Mouse (Mus musculus): Measurements from ENCODE around the gene Gabrg3. TPM values are rescaled to one million over a fixed set of nuclear protein-coding genes. Genes with fewer than 3 reads are reported as not detected.

The Gabrg3 gene
- polyA plus RNA-seq, 1 experiment from 2014 or later, result 0.04 TPM

GRCm38 (mm10) chr7:56914862-56915261, 472.1 kb downstream of the Gabrg3 start:
- Histone ChIP-seq H3K27me3 (ENCODE audit: control insufficient read depth, insufficient read depth, low read depth, low read length) (no peaks in the 10 kb centered on the region), H3K36me3 (ENCODE audit: control insufficient read depth, insufficient read depth) (no peaks in the 10 kb centered on the region), H3K27ac (ENCODE audit: low read length) (no peak overlapping the region), H3K9me3 (replicated peaks; ENCODE audit: control insufficient read depth, low read length) (no peaks in the 10 kb centered on the region), H3K4me1 (ENCODE audit: control insufficient read depth, low read depth, low read length) (no peaks in the 10 kb centered on the region), H3K4me2 (ENCODE audit: low read depth, low read length) (no peak overlapping the region), H3K9ac (ENCODE audit: low read depth, low read length) (no peak overlapping the region), H3K4me3 (ENCODE audit: low read depth, low read length) (no peak overlapping the region)
- no peak for ATAC-seq (ENCODE audit: low read depth)
- WGBS (ENCODE audit: insufficient replicate concordance), result 62% methylated on average over 2 of the region's 2 CpGs

DNA sequence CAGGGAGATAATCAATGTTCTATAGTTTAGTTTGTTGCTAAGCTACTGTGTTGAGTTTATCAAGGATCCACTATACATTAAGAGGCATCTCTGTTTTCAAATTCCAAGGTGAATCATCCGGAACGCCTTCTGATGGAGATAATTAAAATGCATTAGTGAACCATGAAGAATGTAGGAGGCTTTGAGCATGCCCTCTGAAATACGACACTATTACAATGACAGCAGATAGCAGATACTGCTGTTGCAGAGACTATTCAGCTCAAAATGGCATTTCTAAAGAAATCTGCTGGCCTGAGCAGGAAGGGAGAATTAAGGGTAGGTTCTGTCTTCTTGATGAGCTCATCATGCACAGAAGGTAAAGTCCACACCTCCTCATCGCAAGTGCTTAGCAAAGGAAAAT, 487.2 kb downstream of the Gabrg3 start:
- no peaks in the 10 kb centered on the region for H3K36me3 ChIP-seq (ENCODE audit: control insufficient read depth, insufficient read depth)
- no peak overlapping the region for H3K9ac ChIP-seq (ENCODE audit: low read depth, low read length)
- no peaks in the 10 kb centered on the region for H3K27me3 ChIP-seq (ENCODE audit: control insufficient read depth, insufficient read depth, low read depth, low read length)
- ATAC-seq (ENCODE audit: low read depth), result no peak
- 56% methylated on average over 4 of the region's 4 CpGs for WGBS (ENCODE audit: insufficient replicate concordance)
- no peak overlapping the region for H3K27ac ChIP-seq (ENCODE audit: low read length)
- no peak overlapping the region for H3K4me3 ChIP-seq (ENCODE audit: low read depth, low read length)
- H3K9me3 ChIP-seq (replicated peaks; ENCODE audit: control insufficient read depth, low read length), result no peaks in the 10 kb centered on the region
- H3K4me1 ChIP-seq (ENCODE audit: control insufficient read depth, low read depth, low read length), result no peaks in the 10 kb centered on the region
- H3K4me2 ChIP-seq (ENCODE audit: low read depth, low read length), result no peak overlapping the region

DNA sequence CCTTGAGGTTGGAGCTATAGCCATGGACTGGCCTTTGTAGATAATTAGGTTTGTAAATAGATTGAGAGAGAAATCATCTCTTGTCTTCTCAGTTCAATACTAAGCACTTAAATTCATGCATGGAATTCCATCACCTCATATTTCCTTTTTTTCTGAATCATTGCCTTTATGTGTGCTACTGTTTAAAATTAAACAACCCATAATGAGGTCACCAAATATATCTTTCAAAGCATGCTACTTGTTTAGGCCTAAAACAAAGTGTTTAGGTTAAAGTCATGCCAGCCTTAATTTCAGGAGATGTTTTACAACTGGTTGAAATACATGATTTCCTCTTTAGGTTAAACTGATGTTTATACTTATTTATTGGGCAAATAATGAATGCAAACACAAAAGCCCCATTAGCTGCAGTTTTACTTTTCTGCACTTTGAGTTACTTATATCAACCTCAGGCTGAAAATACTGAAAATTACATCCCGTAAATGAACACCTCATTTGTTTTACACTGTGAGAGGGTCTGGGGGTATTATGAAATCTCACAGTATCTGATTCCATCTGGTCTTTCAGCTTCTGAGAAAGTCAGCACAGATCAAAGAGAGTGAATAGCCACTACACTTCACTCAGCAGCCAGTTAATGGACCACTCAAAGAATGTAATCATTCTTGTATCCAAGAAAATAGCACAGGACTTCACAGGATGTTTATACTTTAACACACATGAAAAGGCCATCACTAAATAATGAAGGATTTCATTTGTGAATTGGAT, 519.5 kb downstream of the Gabrg3 start:
- no peaks in the 10 kb centered on the region for H3K4me1 ChIP-seq (ENCODE audit: control insufficient read depth, low read depth, low read length)
- no peak overlapping the region for H3K4me3 ChIP-seq (ENCODE audit: low read depth, low read length)
- no peaks in the 10 kb centered on the region for H3K36me3 ChIP-seq (ENCODE audit: control insufficient read depth, insufficient read depth)
- no peak overlapping the region for H3K27ac ChIP-seq (ENCODE audit: low read length)
- ATAC-seq (ENCODE audit: low read depth), result no peak
- H3K9me3 ChIP-seq (replicated peaks; ENCODE audit: control insufficient read depth, low read length), result no peaks in the 10 kb centered on the region
- no peaks in the 10 kb centered on the region for H3K27me3 ChIP-seq (ENCODE audit: control insufficient read depth, insufficient read depth, low read depth, low read length)
- H3K9ac ChIP-seq (ENCODE audit: low read depth, low read length), result no peak overlapping the region
- H3K4me2 ChIP-seq (ENCODE audit: low read depth, low read length), result no peak overlapping the region
- 59% methylated on average over 1 of the region's 1 CpGs for WGBS (ENCODE audit: insufficient replicate concordance)

GRCm38 (mm10) chr7:56843565-56843964, 543.4 kb downstream of the Gabrg3 start:
- no peaks in the 10 kb centered on the region for H3K27me3 ChIP-seq (ENCODE audit: control insufficient read depth, insufficient read depth, low read depth, low read length)
- ATAC-seq (ENCODE audit: low read depth), result no peak
- no peak overlapping the region for H3K4me2 ChIP-seq (ENCODE audit: low read depth, low read length)
- H3K9ac ChIP-seq (ENCODE audit: low read depth, low read length), result no peak overlapping the region
- 66% methylated on average over 5 of the region's 5 CpGs for WGBS (ENCODE audit: insufficient replicate concordance)
- H3K4me3 ChIP-seq (ENCODE audit: low read depth, low read length), result no peak overlapping the region
- H3K36me3 ChIP-seq (ENCODE audit: control insufficient read depth, insufficient read depth), result no peaks in the 10 kb centered on the region
- H3K9me3 ChIP-seq (replicated peaks; ENCODE audit: control insufficient read depth, low read length), result peaks cover 2% of the 10 kb centered on the region; the same call in 1 of the 2 replicates
- no peak overlapping the region for H3K27ac ChIP-seq (ENCODE audit: low read length)
- H3K4me1 ChIP-seq (ENCODE audit: control insufficient read depth, low read depth, low read length), result no peaks in the 10 kb centered on the region

DNA sequence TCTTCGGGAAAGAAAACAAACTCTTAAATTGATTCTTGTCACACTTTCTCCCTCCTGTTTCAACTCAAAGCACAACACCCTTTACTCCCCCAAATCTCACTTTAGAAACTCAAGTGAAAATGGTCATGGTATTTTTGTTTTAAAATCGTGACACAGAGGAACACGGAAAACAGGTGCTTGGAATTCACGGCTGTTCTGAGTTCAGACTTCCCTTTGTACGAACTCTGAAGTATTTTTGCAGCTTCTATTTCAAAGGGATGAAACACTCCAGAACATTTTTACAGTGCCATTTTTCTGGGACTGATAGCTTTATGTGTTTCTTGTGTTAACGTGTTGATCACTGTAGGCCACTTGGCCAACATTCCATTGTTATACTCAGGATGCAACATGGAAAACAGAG, 561.5 kb downstream of the Gabrg3 start:
- WGBS (ENCODE audit: insufficient replicate concordance), result 65% methylated on average over 6 of the region's 6 CpGs
- H3K27me3 ChIP-seq (ENCODE audit: control insufficient read depth, insufficient read depth, low read depth, low read length), result no peaks in the 10 kb centered on the region
- no peak overlapping the region for H3K4me2 ChIP-seq (ENCODE audit: low read depth, low read length)
- H3K36me3 ChIP-seq (ENCODE audit: control insufficient read depth, insufficient read depth), result no peaks in the 10 kb centered on the region
- ATAC-seq (ENCODE audit: low read depth), result no peak
- H3K4me1 ChIP-seq (ENCODE audit: control insufficient read depth, low read depth, low read length), result no peaks in the 10 kb centered on the region
- H3K9ac ChIP-seq (ENCODE audit: low read depth, low read length), result no peak overlapping the region
- H3K4me3 ChIP-seq (ENCODE audit: low read depth, low read length), result no peak overlapping the region
- no peak overlapping the region for H3K27ac ChIP-seq (ENCODE audit: low read length)
- no peaks in the 10 kb centered on the region for H3K9me3 ChIP-seq (replicated peaks; ENCODE audit: control insufficient read depth, low read length)

DNA sequence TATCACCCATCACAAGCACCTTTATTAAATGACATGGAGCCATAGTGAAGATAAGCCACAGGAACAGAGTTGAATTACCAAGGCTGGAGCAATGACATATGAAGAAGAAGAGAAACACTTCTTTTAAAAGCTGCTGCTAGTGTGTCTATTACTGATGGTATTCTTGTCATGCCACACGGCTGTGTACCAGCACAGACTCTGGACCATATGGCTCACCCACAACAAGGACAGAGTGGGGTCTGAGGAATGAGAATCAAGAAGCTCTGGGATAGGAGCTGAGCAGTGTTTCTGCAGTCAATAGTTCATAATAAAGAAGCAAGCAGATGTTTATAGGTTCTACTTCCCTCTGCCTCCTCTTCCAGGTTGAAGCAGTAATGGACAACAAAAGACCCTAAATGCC, 585.1 kb downstream of the Gabrg3 start:
- no peak for ATAC-seq (ENCODE audit: low read depth)
- Histone ChIP-seq H3K9me3 (replicated peaks; ENCODE audit: control insufficient read depth, low read length) (no peaks in the 10 kb centered on the region), H3K27ac (ENCODE audit: low read length) (no peak overlapping the region), H3K27me3 (ENCODE audit: control insufficient read depth, insufficient read depth, low read depth, low read length) (no peaks in the 10 kb centered on the region), H3K9ac (ENCODE audit: low read depth, low read length) (no peak overlapping the region), H3K4me1 (ENCODE audit: control insufficient read depth, low read depth, low read length) (no peaks in the 10 kb centered on the region), H3K36me3 (ENCODE audit: control insufficient read depth, insufficient read depth) (no peaks in the 10 kb centered on the region), H3K4me3 (ENCODE audit: low read depth, low read length) (no peak overlapping the region), H3K4me2 (ENCODE audit: low read depth, low read length) (no peak overlapping the region)
- WGBS (ENCODE audit: insufficient replicate concordance), result 48% methylated on average over 1 of the region's 1 CpGs

DNA sequence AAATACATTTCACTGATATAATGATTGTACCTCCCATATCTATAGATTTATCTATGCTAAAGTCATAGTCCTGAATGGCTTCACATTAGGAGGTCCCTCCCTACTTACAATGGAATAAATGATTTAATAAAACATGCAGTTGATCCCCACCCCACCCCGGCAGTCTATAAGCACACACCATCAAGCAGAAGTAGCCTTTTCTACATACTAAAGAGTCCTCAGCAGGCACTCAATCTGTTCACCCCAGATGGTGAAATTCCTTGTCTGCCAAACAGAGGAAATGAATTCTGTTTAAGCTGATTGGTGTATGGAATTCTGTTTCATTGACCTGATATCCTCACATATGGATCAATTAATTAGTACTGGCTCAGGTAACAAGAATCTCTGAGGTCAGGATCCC, 607.9 kb downstream of the Gabrg3 start:
- ATAC-seq (ENCODE audit: low read depth), result no peak
- no peak overlapping the region for H3K4me3 ChIP-seq (ENCODE audit: low read depth, low read length)
- 54% methylated on average over 1 of the region's 1 CpGs for WGBS (ENCODE audit: insufficient replicate concordance)

DNA sequence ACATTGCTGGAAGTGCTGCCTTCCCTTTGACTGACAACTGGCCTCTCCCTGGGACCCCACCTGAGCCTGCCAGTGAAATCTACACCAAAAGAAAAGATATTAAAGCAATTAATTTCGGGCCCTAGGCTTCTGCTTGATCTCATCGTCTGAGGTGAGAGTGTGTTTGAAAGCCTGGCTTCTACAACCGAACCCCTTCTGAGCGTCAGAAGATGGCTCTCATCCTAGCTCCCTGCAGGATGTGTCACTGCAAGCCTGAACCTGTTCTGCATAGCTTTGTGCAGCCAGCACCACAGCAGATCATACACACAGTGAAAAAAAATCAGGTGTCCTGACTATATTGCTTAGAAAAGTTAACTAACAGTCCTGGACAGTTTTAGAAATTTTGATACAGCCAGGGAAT, 618.8 kb downstream of the Gabrg3 start:
- 52% methylated on average over 4 of the region's 4 CpGs for WGBS (ENCODE audit: insufficient replicate concordance)
- Histone ChIP-seq H3K27me3 (ENCODE audit: control insufficient read depth, insufficient read depth, low read depth, low read length) (no peaks in the 10 kb centered on the region), H3K4me2 (ENCODE audit: low read depth, low read length) (no peak overlapping the region), H3K36me3 (ENCODE audit: control insufficient read depth, insufficient read depth) (no peaks in the 10 kb centered on the region), H3K9ac (ENCODE audit: low read depth, low read length) (no peak overlapping the region), H3K9me3 (replicated peaks; ENCODE audit: control insufficient read depth, low read length) (no peaks in the 10 kb centered on the region), H3K4me1 (ENCODE audit: control insufficient read depth, low read depth, low read length) (no peaks in the 10 kb centered on the region), H3K27ac (ENCODE audit: low read length) (no peak overlapping the region), H3K4me3 (ENCODE audit: low read depth, low read length) (no peak overlapping the region)
- ATAC-seq (ENCODE audit: low read depth), result no peak

More for the DNA sequence above, 607.9 kb downstream of the Gabrg3 start:
- H3K4me2 ChIP-seq (ENCODE audit: low read depth, low read length), result no peak overlapping the region
- H3K9ac ChIP-seq (ENCODE audit: low read depth, low read length), result no peak overlapping the region
- no peaks in the 10 kb centered on the region for H3K27me3 ChIP-seq (ENCODE audit: control insufficient read depth, insufficient read depth, low read depth, low read length)
- H3K4me1 ChIP-seq (ENCODE audit: control insufficient read depth, low read depth, low read length), result no peaks in the 10 kb centered on the region
- no peaks in the 10 kb centered on the region for H3K36me3 ChIP-seq (ENCODE audit: control insufficient read depth, insufficient read depth)
- no peak overlapping the region for H3K27ac ChIP-seq (ENCODE audit: low read length)
- no peaks in the 10 kb centered on the region for H3K9me3 ChIP-seq (replicated peaks; ENCODE audit: control insufficient read depth, low read length)

DNA sequence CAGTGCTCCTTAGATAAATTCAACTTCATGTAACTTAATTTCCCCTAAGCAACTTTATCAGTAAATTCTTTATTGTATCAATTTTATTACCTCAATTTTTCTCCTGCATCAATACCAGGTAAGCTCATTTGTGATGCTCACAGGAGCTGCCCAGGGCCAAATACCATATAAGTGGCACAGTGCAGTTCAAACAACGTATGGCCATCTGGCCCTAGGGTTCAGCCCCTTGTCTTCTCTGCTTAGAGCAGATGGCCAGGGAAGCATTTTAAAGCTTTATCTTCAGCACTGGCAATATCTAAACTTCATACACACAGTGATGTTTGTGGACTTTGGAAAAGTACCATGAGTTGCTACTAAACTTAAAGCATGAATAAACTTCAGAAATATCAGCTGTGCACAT, 619.2 kb downstream of the Gabrg3 start:
- 28% methylated on average over 1 of the region's 1 CpGs for WGBS (ENCODE audit: insufficient replicate concordance)
- Histone ChIP-seq H3K4me1 (ENCODE audit: control insufficient read depth, low read depth, low read length) (no peaks in the 10 kb centered on the region), H3K4me2 (ENCODE audit: low read depth, low read length) (no peak overlapping the region), H3K4me3 (ENCODE audit: low read depth, low read length) (no peak overlapping the region), H3K27ac (ENCODE audit: low read length) (no peak overlapping the region), H3K36me3 (ENCODE audit: control insufficient read depth, insufficient read depth) (no peaks in the 10 kb centered on the region), H3K9ac (ENCODE audit: low read depth, low read length) (no peak overlapping the region), H3K9me3 (replicated peaks; ENCODE audit: control insufficient read depth, low read length) (no peaks in the 10 kb centered on the region), H3K27me3 (ENCODE audit: control insufficient read depth, insufficient read depth, low read depth, low read length) (no peaks in the 10 kb centered on the region)
- ATAC-seq (ENCODE audit: low read depth), result no peak
